Mouse (Mus musculus) thymus, adult 2 months (tissue): ENCODE data around the gene Glra4. TPM values are rescaled to one million over a fixed set of nuclear protein-coding genes. Genes with fewer than 3 reads are reported as not detected.
"Not testable (repeated sequence)": the region's sequence is repeated elsewhere in the genome, so short reads cannot be mapped to it uniquely, and the experiment has no call there.

Source experiments
- DNase-seq: peaks from one replicate; pipeline ENCODE4 v3.0.0; 2021
- H3K27ac ChIP-seq: fragments of 200-500 bp; 2 replicates; pipeline ENCODE4 v1.5.1; 2012; ENCODE audit warnings: low read length, control low read depth; ENCODE audit not compliant: control insufficient read depth, insufficient read depth
- H3K27me3 ChIP-seq: fragments of 200-500 bp; 2 replicates; pipeline ENCODE4 v1.6.1; 2012; ENCODE audit warnings: mild to moderate bottlenecking, low read length, moderate library complexity, mixed read lengths; ENCODE audit not compliant: control insufficient read depth, insufficient read depth
- H3K36me3 ChIP-seq: fragments of 200-500 bp; 2 replicates; pipeline ENCODE4 v1.6.1; 2012; ENCODE audit warnings: mild to moderate bottlenecking, low read length, moderate library complexity; ENCODE audit not compliant: control insufficient read depth, insufficient read depth
- H3K4me1 ChIP-seq: fragments of 200-500 bp; replicated peaks from 2 replicates; pipeline ENCODE4 v1.6.1; 2012; ENCODE audit warnings: low read length; ENCODE audit not compliant: control insufficient read depth, insufficient read depth
- H3K4me3 ChIP-seq: fragments of 200-500 bp; 2 replicates; pipeline ENCODE4 v1.5.1; 2012; ENCODE audit warnings: mild to moderate bottlenecking, low read length, control low read depth, moderate library complexity; ENCODE audit not compliant: control insufficient read depth, insufficient read depth
- CTCF ChIP-seq: fragments of 200-500 bp; IDR thresholded peaks from 2 replicates; pipeline ENCODE4 v1.5.1; 2012; ENCODE audit warnings: mild to moderate bottlenecking, control low read depth, low read length, moderate library complexity, borderline replicate concordance; ENCODE audit not compliant: control insufficient read depth, poor library complexity, insufficient read depth; ENCODE audit errors: extremely low read depth
- POLR2A ChIP-seq: fragments of 200-500 bp; IDR thresholded peaks from 2 replicates; pipeline ENCODE4 v1.6.1; 2012; ENCODE audit warnings: mild to moderate bottlenecking, low read length, control low read depth, moderate library complexity; ENCODE audit not compliant: control insufficient read depth, poor library complexity, insufficient read depth; ENCODE audit errors: extremely low read depth
- WGBS: fragments of 180-500 bp; shearing (Covaris S2); methylation state at CpG from one replicate; pipeline ENCODE4 v1.1.7; 2018; 5-methylcytosine and 5-hydroxymethylcytosine counted together
- polyA plus RNA-seq: library from polyadenylated mRNA; depleted of rRNA; stranded (reverse); fragments of >200 nt; gene quantifications from 2 replicates; pipeline ENCODE4 v1.2.3, GENCODE M21; 2012; rRNA removed

The Glra4 gene
- polyA plus RNA-seq, 1 experiment = not detected

GRCm38 (mm10) chrX:136740087-136740790 is 39.7 kb downstream of the Glra4 start:
- no peak overlapping the region for H3K27ac ChIP-seq
- no peak overlapping the region for H3K4me3 ChIP-seq
- no peaks in the 10 kb centered on the region for H3K27me3 ChIP-seq
- peaks cover 3% of the 10 kb centered on the region; the same call in 1 of the 2 replicates for H3K36me3 ChIP-seq
- no peak for DNase-seq
- no peaks in the 10 kb centered on the region for H3K4me1 ChIP-seq
- TF ChIP-seq POLR2A (no peak), CTCF (no peak)
- WGBS = 3% methylated on average over 15 of the region's 15 CpGs

- WGBS = 96% methylated on average over 4 of the region's 4 CpGs
- H3K27me3 ChIP-seq = no peaks in the 10 kb centered on the region
- TF ChIP-seq POLR2A (no peak), CTCF (no peak)
- peaks cover 6% of the 10 kb centered on the region; the same call in 1 of the 2 replicates for H3K36me3 ChIP-seq
- H3K27ac ChIP-seq = no peak overlapping the region
- no peaks in the 10 kb centered on the region for H3K4me1 ChIP-seq
- no peak for DNase-seq
- no peak overlapping the region for H3K4me3 ChIP-seq
These were observed 47.9 kb downstream of the Glra4 start for GRCm38 (mm10) chrX:136732016-136732415.

- WGBS = 93% methylated on average over 3 of the region's 3 CpGs
- DNase-seq, H3K4me3 ChIP-seq, H3K36me3 ChIP-seq, H3K27ac ChIP-seq, H3K27me3 ChIP-seq, H3K4me1 ChIP-seq: not testable (repeated sequence)
These were observed 65.0 kb downstream of the Glra4 start for GRCm38 (mm10) chrX:136714742-136715474.

- Histone ChIP-seq H3K4me3 (no peak overlapping the region), H3K36me3 (no peaks in the 10 kb centered on the region), H3K27ac (no peak overlapping the region), H3K27me3 (no peaks in the 10 kb centered on the region), H3K4me1 (peaks cover 6% of the 10 kb centered on the region; the same call in 1 of the 2 replicates)
- DNase-seq = no peak
- TF ChIP-seq POLR2A = no peak
- TF ChIP-seq CTCF = no peak
- 66% methylated on average over 14 of the region's 14 CpGs for WGBS
These were observed 71.2 kb downstream of the Glra4 start for GRCm38 (mm10) chrX:136708782-136709181.

- WGBS = under 1% methylated on average over 18 of the region's 18 CpGs
- TF ChIP-seq CTCF (no peak), POLR2A (no peak)
- no peak overlapping the region for H3K27ac ChIP-seq
- DNase-seq = peak; percentile 22
- no peaks in the 10 kb centered on the region for H3K36me3 ChIP-seq
- H3K4me3 ChIP-seq = peak overlapping the region; percentile 56
- no peaks in the 10 kb centered on the region for H3K27me3 ChIP-seq
- H3K4me1 ChIP-seq = peaks cover 6% of the 10 kb centered on the region; the same call in 1 of the 2 replicates
These were observed 71.7 kb downstream of the Glra4 start for GRCm38 (mm10) chrX:136708168-136708681.

Other genes with a start within 250 kb of the Glra4 start
- gene Kir3dl2, start 236.1 kb downstream of the Glra4 start, polyA plus RNA-seq = 0.06 TPM in 1 of 2 replicates, not detected in the other
- 0.11 and 0.43 TPM in 2 replicates for gene Tceal3, start 189.3 kb downstream of the Glra4 start, polyA plus RNA-seq
- 0.06 and 0.18 TPM in 2 replicates for gene Tceal1, start 72.2 kb downstream of the Glra4 start, polyA plus RNA-seq
- gene Morf4l2, start 36.5 kb downstream of the Glra4 start, polyA plus RNA-seq = 27.7 and 37.1 TPM in 2 replicates
- 2.1 and 2.5 TPM in 2 replicates for gene Plp1, start 42.5 kb upstream of the Glra4 start, polyA plus RNA-seq
- not detected in 2 replicates for gene Rab9b, start 88.6 kb upstream of the Glra4 start, polyA plus RNA-seq
- not detected in 2 replicates for gene H2bfm, start 147.2 kb upstream of the Glra4 start, polyA plus RNA-seq
- not detected in 2 replicates for gene Tmsb15b2, start 195.4 kb upstream of the Glra4 start, polyA plus RNA-seq
- gene Tmsb15l, start 196.7 kb upstream of the Glra4 start, polyA plus RNA-seq = 0.93 and 1.3 TPM in 2 replicates
- 1.1 and 1.3 TPM in 2 replicates for gene Tmsb15b1, start 196.7 kb upstream of the Glra4 start, polyA plus RNA-seq
- 0.41 and 0.65 TPM in 2 replicates for gene Zcchc18, start 213.0 kb upstream of the Glra4 start, polyA plus RNA-seq